Mouse (Mus musculus): ENCODE results near the gene Armh3.

DNA sequence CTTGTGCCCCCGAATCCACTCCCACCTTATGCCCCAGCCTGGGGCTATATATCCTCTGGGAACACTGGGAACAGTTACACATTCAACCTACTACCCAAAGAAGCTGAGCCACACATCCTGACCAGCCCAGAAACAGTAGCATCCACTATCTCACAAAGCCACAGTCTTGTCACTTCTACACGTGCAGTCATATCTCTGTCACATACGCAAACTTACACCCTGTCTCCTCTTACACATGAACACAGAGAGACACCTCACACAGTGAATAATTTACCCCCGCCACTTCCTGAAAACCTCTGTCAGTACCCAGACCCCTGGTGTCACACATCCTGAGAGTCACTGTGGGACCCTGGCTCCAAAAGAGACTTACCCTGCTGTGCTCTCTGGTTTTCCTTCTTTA lies 195.6 kb downstream of the Armh3 start:
- TF ChIP-seq CTCF (IDR thresholded peaks at IDR 0.05; ENCODE audit: low read depth, low read length) (no peak), EP300 (IDR thresholded peaks at IDR 0.05; ENCODE audit: insufficient read depth, low read depth, low read length) (no peak), POLR2A (IDR thresholded peaks at IDR 0.05; ENCODE audit: insufficient read depth, low read length) (no peak)

Data from ES-Bruce4 (cell line).